Mouse (Mus musculus) left cerebral cortex, adult 8-10 months (tissue): ENCODE results near the gene Uqcr11. TPM values are rescaled to one million over a fixed set of nuclear protein-coding genes. Genes with fewer than 3 reads are reported as not detected.
A peak's percentile ranks its signal among the peaks of the same experiment; 100 is the strongest.

Experiments
- DNase-seq, 2 experiments: peaks; one replicate each; pipeline ENCODE4 v3.0.0; 2022; ENCODE audit warnings: low spot score in 2 of 2
- total RNA-seq, 4 experiments: library from RNA; stranded (reverse); gene quantifications; 2 replicates each; pipeline ENCODE4 v1.2.4; 2022

The Uqcr11 gene
- total RNA-seq, 4 experiments from 2014 or later: 332 to 408 (median 366) TPM

DNA sequence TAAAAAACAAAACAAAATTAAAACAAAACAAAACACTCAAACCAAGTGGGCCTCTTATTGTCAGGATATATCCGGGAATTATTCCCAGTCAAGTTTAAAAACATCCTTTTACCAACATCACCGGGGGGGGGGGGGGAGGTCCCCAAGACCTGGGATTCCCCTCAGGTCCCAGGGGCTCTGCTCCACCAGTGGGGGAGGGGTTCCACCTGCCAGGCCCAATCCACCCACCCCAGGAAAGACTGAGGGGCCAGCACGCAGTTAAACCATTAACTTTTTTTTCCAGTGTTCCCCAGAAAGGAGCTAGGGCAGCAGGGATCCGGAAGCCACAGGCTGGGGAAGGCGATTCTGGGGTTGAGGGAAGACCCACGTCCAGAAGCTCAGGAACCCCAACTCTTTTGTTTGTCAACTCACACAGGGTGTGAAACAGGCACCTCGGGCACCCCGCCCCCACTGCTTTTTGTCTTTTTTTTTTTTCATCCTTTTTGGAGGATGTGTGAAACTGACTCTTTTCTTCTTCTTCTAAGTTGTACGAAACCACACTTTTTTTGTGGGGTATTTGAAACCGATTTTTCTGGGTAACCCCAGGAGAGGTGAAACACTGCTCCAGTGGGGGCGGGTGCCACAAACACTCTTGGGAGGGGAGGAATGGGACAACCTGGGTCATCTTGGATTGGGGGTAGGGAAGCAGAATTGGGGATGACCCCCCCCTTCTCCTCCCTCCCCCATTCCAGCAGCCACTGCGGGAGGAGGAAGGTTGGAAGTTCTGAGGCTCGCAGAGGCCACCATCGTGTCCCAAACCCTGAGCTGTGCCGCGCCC is 25.1 kb upstream of the Uqcr11 start:
- no peak for DNase-seq

DNA sequence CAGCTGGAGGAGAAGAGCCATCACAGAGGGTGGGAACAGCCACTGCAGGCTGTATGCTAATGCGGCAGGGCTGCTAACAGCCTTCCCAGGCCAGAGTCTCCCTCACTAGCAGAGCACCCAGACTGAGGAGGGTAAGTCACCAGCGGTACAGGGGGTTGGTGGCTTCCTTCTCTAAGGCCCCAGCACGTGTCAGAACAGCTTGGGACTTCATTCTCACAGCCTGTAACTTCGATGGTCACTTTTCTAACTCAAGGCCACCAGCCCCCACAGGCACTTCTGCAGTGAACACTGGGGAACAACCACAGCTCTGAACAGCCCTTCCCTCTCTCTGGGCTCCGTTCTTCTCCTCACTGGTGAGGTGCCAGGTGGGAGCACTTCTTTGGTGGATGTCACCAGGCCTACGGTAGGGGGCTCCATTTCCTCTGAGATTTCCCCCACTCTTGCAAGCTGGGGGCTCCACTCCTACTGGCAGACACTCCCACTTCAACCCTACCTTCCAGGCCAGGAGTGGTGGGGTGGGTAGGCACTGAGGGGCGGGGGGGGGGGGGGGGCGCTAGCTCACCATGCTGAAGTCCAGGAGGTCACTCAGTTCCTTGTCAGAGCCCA is 23.8 kb upstream of the Uqcr11 start:
- no peak for DNase-seq

DNA sequence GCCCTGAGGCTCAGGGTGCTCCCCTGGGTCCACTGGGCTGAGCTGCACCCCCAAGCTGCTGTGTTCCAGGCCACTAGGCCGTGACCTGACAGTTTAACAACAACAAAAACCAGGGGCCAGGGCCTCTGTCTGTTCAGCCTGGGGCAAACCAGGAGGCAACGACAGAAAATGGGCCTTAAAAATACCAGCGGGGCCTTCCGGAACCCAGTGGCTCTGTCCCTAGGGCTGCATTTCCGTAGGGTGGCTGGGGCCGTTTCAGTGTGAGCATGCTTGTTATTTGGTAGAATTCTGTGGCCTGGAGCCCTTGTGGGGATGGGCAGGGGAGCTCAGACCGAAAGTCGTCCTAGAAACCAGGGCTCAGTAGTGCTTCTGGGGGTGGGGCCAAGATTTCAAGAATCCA is 23.2 kb upstream of the Uqcr11 start:
- no peak for DNase-seq

- DNase-seq: no peak
These were observed 18.4 kb upstream of the Uqcr11 start for GRCm38 (mm10) chr10:80425041-80425440.

GRCm38 (mm10) chr10:80423562-80423961 is 16.9 kb upstream of the Uqcr11 start:
- no peak for DNase-seq

- DNase-seq: no peak
These were observed 15.2 kb upstream of the Uqcr11 start for GRCm38 (mm10) chr10:80421651-80422472.

DNA sequence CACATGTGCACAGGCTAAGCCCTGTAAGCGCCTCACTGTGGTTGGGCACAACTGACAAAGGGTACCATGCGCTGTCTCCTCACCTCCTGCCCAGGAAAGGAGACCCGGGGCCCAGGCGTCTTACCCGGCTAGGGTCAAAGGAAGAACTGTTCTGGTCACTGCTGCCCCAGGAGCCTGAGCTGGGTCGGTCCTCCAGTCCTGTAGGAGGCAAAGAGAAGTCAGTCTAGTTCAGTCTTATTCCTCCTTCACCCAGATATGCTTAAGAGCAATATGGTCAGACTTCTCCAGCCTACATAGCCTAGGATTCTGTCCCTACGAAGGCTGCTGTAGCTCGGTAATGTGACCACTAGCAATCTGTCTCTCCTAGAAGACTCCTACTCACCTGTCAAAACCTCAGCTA is 14.6 kb upstream of the Uqcr11 start:
- DNase-seq: no peak

GRCm38 (mm10) chr10:80420729-80421128 is 14.1 kb upstream of the Uqcr11 start:
- no peak for DNase-seq

DNA sequence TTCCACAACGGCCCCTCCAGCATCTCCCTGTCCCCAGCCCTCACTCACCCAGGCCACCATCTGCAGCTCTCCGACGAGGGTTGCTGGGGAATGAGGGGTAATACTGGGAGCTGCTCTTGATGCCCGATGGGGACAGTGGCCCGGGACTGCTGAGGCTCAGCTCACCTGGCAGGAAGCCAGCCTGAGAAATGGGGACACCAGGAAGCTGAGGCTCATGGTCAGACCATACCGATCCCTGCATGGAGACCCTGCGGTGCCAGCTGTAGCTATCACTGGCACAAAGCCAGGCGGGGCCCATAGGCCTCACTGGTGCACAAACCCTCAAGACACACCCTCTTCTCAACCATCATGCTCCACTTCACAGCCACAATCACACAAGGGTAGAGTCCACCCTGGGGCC is 12.8 kb upstream of the Uqcr11 start:
- no peak for DNase-seq

DNA sequence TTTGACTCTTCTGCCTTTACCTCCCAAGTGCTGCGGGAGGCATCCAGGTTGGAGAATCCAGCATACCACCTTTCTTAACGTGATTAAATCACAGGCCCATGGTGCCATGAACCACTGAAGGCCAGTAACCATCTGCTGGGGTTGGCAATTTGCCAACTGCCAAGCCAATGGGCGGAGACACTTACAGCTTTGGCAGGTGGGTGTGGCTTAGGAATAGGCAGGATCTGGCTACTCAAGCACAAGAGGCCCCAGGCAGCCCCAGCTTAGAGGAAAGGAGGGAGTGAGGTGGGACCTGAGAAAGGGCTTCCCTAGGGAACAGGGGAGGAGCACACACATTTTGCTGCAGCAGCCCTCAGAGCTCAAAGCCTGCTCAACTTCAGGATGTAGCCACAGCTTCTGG is 11.7 kb upstream of the Uqcr11 start:
- DNase-seq: no peak

GRCm38 (mm10) chr10:80417841-80418240 is 11.2 kb upstream of the Uqcr11 start:
- no peak for DNase-seq

GRCm38 (mm10) chr10:80417371-80417770 is 10.7 kb upstream of the Uqcr11 start:
- no peak for DNase-seq

- DNase-seq: no peak
These were observed 8.9 kb upstream of the Uqcr11 start for GRCm38 (mm10) chr10:80415566-80415965.

DNA sequence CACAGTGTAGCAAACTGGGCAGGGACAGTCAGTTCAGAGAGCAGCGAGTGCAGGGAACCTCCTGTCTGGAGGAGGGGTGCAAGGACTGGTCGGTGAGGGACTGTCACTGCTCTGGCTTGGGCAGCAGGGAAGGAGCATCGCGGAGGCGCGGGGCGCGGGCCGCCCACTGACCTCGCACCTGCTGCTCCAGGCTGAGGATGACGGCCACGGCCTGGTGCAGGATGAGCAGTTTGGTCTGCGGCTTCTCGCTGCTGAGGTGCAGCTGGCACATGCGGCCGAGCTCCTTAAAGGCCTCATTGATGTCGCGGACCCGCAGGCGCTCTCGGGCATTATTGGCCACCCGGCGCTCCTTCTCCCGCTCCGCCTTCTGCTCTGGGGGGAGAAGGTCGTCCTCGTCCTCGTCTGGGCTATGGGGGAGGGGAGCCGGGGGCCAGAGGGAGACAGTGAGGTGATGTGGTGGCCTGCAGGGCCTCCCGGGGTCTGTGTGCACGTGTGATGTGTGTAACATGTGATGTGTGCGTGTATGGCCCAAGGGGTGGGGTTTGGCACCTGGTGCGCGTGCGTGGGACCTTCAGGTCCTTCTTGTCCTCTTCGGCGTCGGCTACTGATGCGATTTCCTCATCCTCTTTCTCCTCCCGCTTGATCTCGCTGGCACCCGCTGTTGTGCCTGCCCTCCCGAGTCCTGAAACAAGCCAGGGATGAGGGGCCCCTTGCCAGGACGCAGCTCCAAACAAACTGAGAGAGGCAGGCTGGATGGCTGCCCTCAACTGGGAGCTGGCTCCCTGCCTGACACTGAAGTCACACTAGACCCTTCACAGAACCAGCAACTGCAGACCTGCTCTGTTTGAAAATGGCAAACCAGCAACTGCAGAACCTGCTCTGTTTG is 6.3 kb upstream of the Uqcr11 start:
- DNase-seq: peak; percentile 34 to 72

- no peak for DNase-seq
These were observed 1.3 kb upstream of the Uqcr11 start for GRCm38 (mm10) chr10:80407924-80408323.

GRCm38 (mm10) chr10:80405481-80406173 is 1.0 kb downstream of the Uqcr11 start:
- no peak for DNase-seq

GRCm38 (mm10) chr10:80403044-80403692 is 3.5 kb downstream of the Uqcr11 start:
- no peak for DNase-seq

GRCm38 (mm10) chr10:80400704-80401161 is 5.9 kb downstream of the Uqcr11 start:
- DNase-seq: no peak

DNA sequence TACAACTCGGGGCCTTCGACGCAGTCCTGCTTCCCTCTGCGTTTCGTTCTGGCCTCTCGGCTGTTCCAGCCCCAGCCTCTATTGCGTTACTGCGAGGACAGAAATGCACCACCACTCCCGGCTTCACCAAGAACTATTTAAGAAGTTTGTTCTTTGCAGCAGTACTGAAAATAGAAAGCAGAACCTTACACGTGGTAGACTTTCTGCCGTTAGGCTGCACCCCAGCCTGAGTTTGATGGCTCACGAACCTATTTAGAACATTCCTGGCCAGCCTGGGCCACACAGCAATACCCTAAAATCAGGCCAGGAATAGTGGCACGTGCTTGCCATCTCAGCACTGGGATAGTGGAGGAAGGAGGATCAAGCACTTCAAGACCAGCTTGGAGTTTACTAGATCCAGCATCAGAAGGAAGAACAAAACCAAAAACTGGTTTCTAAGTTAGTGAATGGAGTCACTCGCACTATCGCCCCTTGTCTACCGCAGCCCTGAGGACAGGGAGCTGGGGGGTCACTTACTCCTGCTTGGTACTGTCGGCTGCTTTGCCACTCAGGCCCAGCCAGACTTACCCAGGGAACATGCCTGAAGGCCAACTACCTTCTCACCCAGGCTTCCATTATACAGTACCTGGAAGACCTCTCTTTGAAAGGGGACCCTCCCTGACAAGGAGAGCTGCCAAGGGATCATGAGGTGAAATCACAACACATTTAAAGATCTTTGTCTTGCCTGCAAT is 6.5 kb downstream of the Uqcr11 start:
- DNase-seq: no peak
